Mouse (Mus musculus) liver, embryonic 15.5 days (tissue): ENCODE measurements around the gene Stam. TPM values are rescaled to one million over a fixed set of nuclear protein-coding genes. Genes with fewer than 3 reads are reported as not detected.

Experiments used
- ATAC-seq: fragments of 200-750 bp; cut with Nextera tagmentation; 2 replicates; pipeline ENCODE4 v1.8.0; 2017; ENCODE audit warnings: moderate number of reproducible peaks, mild to moderate bottlenecking, moderate library complexity; ENCODE audit not compliant: insufficient read depth
- H3K27ac ChIP-seq: fragments of 300-500 bp; sonication (generic); replicated peaks from 2 replicates; pipeline ENCODE4 v1.5.1; 2015; ENCODE audit warnings: mild to moderate bottlenecking, inconsistent platforms
- H3K27me3 ChIP-seq: fragments of 300-500 bp; sonication (generic); 2 replicates; pipeline ENCODE4 v1.6.1; 2015; ENCODE audit warnings: mild to moderate bottlenecking, inconsistent platforms
- H3K36me3 ChIP-seq: fragments of 300-500 bp; sonication (generic); replicated peaks from 2 replicates; pipeline ENCODE4 v1.6.1; 2015; ENCODE audit warnings: moderate library complexity, mild to moderate bottlenecking, inconsistent platforms
- H3K4me1 ChIP-seq: fragments of 300-500 bp; sonication (generic); replicated peaks from 2 replicates; pipeline ENCODE4 v1.6.1; 2015; ENCODE audit warnings: inconsistent platforms
- H3K4me2 ChIP-seq: fragments of 300-500 bp; sonication (generic); 2 replicates; pipeline ENCODE4 v1.6.1; 2015; ENCODE audit warnings: moderate library complexity, mild to moderate bottlenecking, inconsistent platforms
- H3K4me3 ChIP-seq: fragments of 300-500 bp; sonication (generic); replicated peaks from 2 replicates; pipeline ENCODE4 v1.5.1; 2015; ENCODE audit warnings: mild to moderate bottlenecking, inconsistent platforms
- H3K9ac ChIP-seq: fragments of 300-500 bp; sonication (generic); 2 replicates; pipeline ENCODE4 v1.6.1; 2015; ENCODE audit warnings: moderate library complexity, mild to moderate bottlenecking, inconsistent platforms
- H3K9me3 ChIP-seq: fragments of 300-500 bp; sonication (generic); replicated peaks from 2 replicates; pipeline ENCODE4 v1.6.1; 2016; ENCODE audit warnings: inconsistent platforms
- WGBS: fragments of 180-500 bp; shearing (Covaris S2); methylation state at CpG from one replicate; pipeline ENCODE4 v1.1.7; 2015; ENCODE audit warnings: mixed read lengths; ENCODE audit not compliant: insufficient replicate concordance; 5-methylcytosine and 5-hydroxymethylcytosine counted together
- polyA plus RNA-seq: library from polyadenylated mRNA; unstranded; fragments of >200 nt; fragmentation: Nextera tagmentation; extraction: Ambion mirVana; gene quantifications from 2 replicates; pipeline ENCODE4 v1.2.1, GENCODE M21; 2015

Stam gene
- polyA plus RNA-seq, 1 experiment from 2014 or later, result 26.2 TPM

DNA sequence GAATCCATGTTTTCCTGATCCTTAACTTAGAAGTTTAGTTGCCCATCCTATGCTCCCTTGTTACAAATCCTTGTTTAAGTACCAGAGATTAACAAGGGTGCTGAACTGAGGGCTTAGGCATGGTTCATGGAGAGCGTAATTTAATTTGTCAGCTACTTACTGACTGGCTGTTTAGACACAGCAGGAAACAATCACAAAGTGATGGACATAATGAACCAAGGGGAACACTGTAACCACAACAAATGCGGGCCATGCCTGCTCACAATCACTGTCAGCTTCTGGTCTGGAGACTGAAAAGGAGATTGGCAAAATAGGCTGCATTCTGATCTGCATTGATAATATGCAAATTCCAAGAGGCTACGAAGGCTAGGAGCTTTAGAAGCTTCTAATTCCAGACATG lies 53.7 kb downstream of the Stam start:
- ATAC-seq, result no peak
- Histone ChIP-seq H3K4me2 (no peak overlapping the region), H3K4me1 (no peaks in the 10 kb centered on the region), H3K4me3 (no peak overlapping the region), H3K27ac (no peak overlapping the region), H3K36me3 (peaks cover 36% of the 10 kb centered on the region), H3K9me3 (no peaks in the 10 kb centered on the region), H3K9ac (no peak overlapping the region), H3K27me3 (no peaks in the 10 kb centered on the region)
- WGBS, result 69% methylated on average over 3 of the region's 3 CpGs

DNA sequence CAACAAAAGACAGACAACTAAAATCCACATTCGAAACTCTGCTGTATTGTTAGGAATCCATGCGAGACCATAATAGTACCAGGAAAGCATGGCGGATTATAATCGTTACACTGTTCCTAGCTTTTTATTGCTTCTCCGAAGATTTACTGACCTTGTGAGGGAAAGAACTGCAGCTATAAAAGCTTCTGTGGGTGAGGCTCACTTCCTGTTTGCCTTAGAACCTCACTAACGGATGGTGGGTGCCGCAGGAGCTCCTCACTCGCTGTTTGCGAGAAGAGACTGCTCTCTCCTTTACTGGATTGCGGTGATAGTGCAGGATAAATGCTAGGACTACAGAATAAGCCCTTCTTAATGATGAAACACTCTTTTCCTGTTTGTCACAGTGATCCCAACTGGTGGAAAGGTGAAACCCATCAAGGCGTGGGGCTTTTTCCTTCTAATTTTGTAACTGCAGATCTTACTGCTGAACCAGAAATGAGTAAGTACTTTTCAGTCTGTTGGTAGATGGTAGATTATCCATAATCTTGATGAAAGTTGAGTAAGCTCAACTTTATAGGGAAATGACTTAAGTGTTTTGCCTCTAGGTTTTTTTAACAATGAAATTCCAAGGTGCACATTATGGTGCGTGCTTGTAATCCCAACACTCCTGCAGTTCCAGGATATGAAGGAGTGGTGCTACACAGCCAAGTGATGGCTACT lies 56.9 kb downstream of the Stam start:
- Histone ChIP-seq H3K36me3 (peaks cover 39% of the 10 kb centered on the region), H3K4me2 (no peak overlapping the region), H3K9me3 (no peaks in the 10 kb centered on the region), H3K4me1 (no peaks in the 10 kb centered on the region), H3K4me3 (no peak overlapping the region), H3K27ac (no peak overlapping the region), H3K9ac (no peak overlapping the region), H3K27me3 (no peaks in the 10 kb centered on the region)
- 32% methylated on average over 12 of the region's 12 CpGs for WGBS
- no peak for ATAC-seq

DNA sequence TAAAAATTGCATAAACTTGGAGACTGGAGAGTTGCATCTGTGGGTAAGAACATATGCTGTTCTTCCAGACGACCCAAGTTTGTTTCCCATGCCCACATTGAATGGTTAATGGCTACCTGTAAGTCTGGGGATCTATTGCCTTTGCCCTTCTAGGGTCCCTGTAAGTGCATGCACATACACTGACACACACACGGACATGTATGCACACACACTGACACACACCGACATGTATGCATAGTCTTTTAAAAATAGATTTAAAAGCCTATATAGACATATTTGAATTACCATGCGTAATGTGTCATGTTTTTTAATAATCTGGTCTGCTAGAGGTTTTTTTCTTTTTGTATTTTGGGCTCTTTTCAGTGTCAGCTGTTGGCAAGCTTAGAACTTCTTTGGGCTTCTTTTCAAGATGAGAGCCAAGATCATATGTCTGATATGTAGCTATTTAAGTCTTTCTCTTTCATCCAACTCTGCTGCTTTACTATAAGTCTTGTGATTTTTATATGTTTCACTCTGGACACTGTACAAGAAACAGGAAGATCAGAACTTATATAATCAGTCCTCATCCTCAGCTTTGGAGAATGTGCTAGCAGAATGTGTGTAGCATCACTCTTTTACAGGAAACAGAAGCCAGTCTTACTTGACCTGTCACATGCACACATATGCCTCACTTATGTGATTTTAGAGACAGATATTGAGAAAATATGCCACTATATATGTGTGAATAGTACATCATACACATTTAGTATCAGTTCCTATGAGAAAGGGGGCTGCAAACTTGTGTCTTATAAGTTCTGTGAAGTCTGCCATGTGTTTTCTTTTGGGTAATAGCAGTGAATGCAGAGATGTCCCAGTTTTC lies 58.8 kb downstream of the Stam start:
- Histone ChIP-seq H3K4me2 (no peak overlapping the region), H3K27me3 (no peaks in the 10 kb centered on the region), H3K4me3 (no peak overlapping the region), H3K4me1 (no peaks in the 10 kb centered on the region), H3K9ac (no peak overlapping the region), H3K36me3 (peaks cover 44% of the 10 kb centered on the region), H3K27ac (no peak overlapping the region), H3K9me3 (no peaks in the 10 kb centered on the region)
- 76% methylated on average over 4 of the region's 4 CpGs for WGBS
- ATAC-seq, result no peak

DNA sequence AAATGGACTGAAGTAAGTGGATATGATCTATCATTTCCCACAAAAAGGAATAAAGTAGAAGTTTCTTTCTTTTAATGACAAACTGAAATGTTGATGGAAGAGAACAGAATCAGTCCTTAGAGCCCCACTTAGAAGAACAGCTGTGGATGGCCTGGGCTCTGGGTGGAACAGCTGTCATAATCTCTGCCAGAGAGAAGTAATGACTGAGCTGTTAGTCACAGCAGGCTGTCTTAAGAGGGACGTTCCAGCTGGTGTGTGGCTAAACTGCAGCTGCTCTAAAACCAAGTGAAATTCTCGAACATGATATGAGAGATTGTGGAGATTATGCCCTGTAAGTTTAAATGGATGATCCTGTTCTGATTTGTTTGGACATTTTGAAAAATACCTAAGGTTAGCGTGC lies 63.0 kb downstream of the Stam start:
- peaks cover 55% of the 10 kb centered on the region for H3K36me3 ChIP-seq
- H3K4me3 ChIP-seq, result no peak overlapping the region
- 76% methylated on average over 3 of the region's 3 CpGs for WGBS
- no peaks in the 10 kb centered on the region for H3K4me1 ChIP-seq
- no peak overlapping the region for H3K9ac ChIP-seq
- no peaks in the 10 kb centered on the region for H3K9me3 ChIP-seq
- ATAC-seq, result no peak
- no peak overlapping the region for H3K4me2 ChIP-seq
- no peak overlapping the region for H3K27ac ChIP-seq
- H3K27me3 ChIP-seq, result no peaks in the 10 kb centered on the region

- no peak overlapping the region for H3K4me3 ChIP-seq
- no peak for ATAC-seq
- peaks cover 63% of the 10 kb centered on the region for H3K36me3 ChIP-seq
- H3K27me3 ChIP-seq, result no peaks in the 10 kb centered on the region
- WGBS, result 79% methylated on average over 6 of the region's 6 CpGs
- H3K9me3 ChIP-seq, result no peaks in the 10 kb centered on the region
- no peak overlapping the region for H3K27ac ChIP-seq
- H3K9ac ChIP-seq, result no peak overlapping the region
- no peaks in the 10 kb centered on the region for H3K4me1 ChIP-seq
- no peak overlapping the region for H3K4me2 ChIP-seq
Observed at GRCm38 (mm10) chr2:14139590-14139989, 65.7 kb downstream of the Stam start.

GRCm38 (mm10) chr2:14140044-14140443 lies 66.1 kb downstream of the Stam start:
- H3K4me2 ChIP-seq, result no peak overlapping the region
- H3K36me3 ChIP-seq, result peaks cover 67% of the 10 kb centered on the region
- no peaks in the 10 kb centered on the region for H3K9me3 ChIP-seq
- H3K27me3 ChIP-seq, result no peaks in the 10 kb centered on the region
- no peak overlapping the region for H3K4me3 ChIP-seq
- WGBS, result 76% methylated on average over 2 of the region's 2 CpGs
- no peak for ATAC-seq
- no peaks in the 10 kb centered on the region for H3K4me1 ChIP-seq
- H3K27ac ChIP-seq, result no peak overlapping the region
- no peak overlapping the region for H3K9ac ChIP-seq

GRCm38 (mm10) chr2:14145311-14145710 lies 71.4 kb downstream of the Stam start:
- H3K9me3 ChIP-seq, result no peaks in the 10 kb centered on the region
- H3K4me2 ChIP-seq, result no peak overlapping the region
- no peaks in the 10 kb centered on the region for H3K4me1 ChIP-seq
- H3K27me3 ChIP-seq, result no peaks in the 10 kb centered on the region
- WGBS, result 80% methylated on average over 3 of the region's 3 CpGs
- H3K9ac ChIP-seq, result no peak overlapping the region
- no peak for ATAC-seq
- H3K36me3 ChIP-seq, result peaks cover 62% of the 10 kb centered on the region
- no peak overlapping the region for H3K27ac ChIP-seq
- H3K4me3 ChIP-seq, result no peak overlapping the region

DNA sequence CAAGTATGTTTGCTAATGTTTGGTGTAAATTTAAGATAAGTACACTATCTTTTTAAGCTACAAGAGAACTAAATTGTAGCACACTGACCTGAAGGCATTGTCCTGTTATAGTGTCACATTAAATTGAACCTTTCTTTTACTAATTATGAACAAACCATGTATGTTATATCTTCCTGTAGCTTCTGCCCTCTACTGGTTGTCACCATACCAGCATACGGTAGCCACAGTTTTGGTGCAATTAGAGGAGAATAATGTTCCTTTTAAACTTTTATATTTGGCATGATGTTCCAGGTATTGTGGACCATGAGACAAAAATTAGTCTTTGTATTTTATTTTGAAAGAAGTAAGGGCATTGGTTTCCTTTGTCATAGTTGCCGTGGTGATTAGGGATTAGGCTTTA lies 73.0 kb downstream of the Stam start:
- Histone ChIP-seq H3K9me3 (no peaks in the 10 kb centered on the region), H3K36me3 (peaks cover 49% of the 10 kb centered on the region), H3K4me2 (no peak overlapping the region), H3K4me1 (no peaks in the 10 kb centered on the region), H3K9ac (no peak overlapping the region), H3K4me3 (no peak overlapping the region), H3K27ac (no peak overlapping the region), H3K27me3 (no peaks in the 10 kb centered on the region)
- WGBS, result 74% methylated on average over 2 of the region's 2 CpGs
- no peak for ATAC-seq

DNA sequence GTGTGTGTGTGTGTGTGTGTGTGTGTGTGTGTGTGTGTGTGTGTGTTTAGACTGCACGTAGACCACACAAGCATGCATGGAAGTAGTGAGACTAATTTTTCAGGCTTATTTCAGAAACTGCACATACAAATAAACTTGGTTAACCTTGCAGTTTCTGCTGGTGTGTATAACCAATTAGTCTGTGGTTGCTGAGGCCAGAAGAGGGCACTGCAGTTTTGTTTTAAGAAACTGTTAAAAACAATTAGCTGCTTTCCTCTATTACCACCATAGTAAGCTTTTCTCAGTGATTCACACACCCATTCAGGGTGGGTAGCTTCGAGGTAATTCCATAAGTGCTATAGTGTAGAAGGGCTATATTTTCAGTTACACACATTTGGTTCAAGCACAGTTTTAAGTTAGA lies 76.9 kb downstream of the Stam start:
- ATAC-seq, result no peak
- Histone ChIP-seq H3K27ac (no peak overlapping the region), H3K27me3 (no peaks in the 10 kb centered on the region), H3K9ac (no peak overlapping the region), H3K9me3 (no peaks in the 10 kb centered on the region), H3K4me1 (no peaks in the 10 kb centered on the region), H3K36me3 (peaks cover 19% of the 10 kb centered on the region), H3K4me3 (no peak overlapping the region), H3K4me2 (no peak overlapping the region)
- WGBS, result 73% methylated on average over 2 of the region's 2 CpGs

GRCm38 (mm10) chr2:14151854-14152253 lies 78.0 kb downstream of the Stam start:
- Histone ChIP-seq H3K4me2 (no peak overlapping the region), H3K4me3 (no peak overlapping the region), H3K36me3 (peaks cover 15% of the 10 kb centered on the region), H3K9me3 (no peaks in the 10 kb centered on the region), H3K9ac (no peak overlapping the region), H3K27ac (no peak overlapping the region), H3K27me3 (no peaks in the 10 kb centered on the region), H3K4me1 (no peaks in the 10 kb centered on the region)
- ATAC-seq, result no peak
- WGBS, result 78% methylated on average over 6 of the region's 6 CpGs

DNA sequence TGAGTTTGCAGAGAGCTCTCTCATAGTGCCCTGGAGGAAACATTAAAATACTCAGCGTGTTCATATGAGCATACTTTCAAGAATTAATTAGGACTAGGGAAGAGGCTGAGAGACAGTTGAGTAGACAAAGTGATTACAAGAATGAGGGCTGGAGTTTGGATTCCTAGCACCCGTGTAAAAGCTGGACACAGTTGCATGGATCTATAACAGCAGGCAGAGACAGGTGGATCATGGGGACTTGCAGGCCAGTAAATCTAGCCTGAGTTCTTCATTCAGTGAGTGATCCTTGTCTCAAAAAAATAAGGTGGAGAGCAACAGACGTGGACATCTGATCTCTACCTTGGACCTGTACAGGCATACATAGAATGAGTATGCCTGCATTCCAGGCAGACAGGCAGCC lies 85.1 kb downstream of the Stam start:
- Histone ChIP-seq H3K27me3 (no peaks in the 10 kb centered on the region), H3K4me2 (no peak overlapping the region), H3K9me3 (no peaks in the 10 kb centered on the region), H3K36me3 (0 out of 2 replicates have a peak, but pooled peaks cover 5% of the 10 kb centered on the region), H3K4me3 (no peak overlapping the region), H3K4me1 (no peaks in the 10 kb centered on the region), H3K27ac (no peak overlapping the region), H3K9ac (no peak overlapping the region)
- 68% methylated on average over 3 of the region's 3 CpGs for WGBS
- ATAC-seq, result no peak
